Mouse (Mus musculus): Measurements from ENCODE around the gene Cep57l1. TPM values are rescaled to one million over a fixed set of nuclear protein-coding genes. Genes with fewer than 3 reads are reported as not detected.

The Cep57l1 gene
- polyA plus RNA-seq, 1 experiment from 2014 or later, result 19.9 TPM

DNA sequence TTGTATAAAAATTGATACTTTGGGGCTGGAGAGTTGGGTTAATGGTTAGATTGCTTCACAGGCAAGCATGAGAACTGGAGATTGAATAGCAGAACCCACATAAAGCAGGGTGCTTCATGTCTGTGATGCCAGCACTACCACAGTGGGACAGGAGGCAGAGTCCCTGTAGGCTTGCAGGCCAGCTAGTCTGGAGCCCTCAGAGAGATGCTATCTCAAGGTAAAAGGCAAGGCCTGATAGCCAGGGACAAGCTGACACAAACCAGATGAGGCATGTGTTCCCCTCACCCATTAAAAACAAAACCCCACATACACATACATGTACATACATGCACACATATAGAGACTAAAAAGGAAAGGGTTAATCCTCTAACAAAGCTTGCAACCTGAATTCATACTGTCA lies 51.6 kb downstream of the Cep57l1 start:
- Histone ChIP-seq H3K4me3 (ENCODE audit: control insufficient read depth in 1 of 2, insufficient read depth in 1 of 2, low read depth in 1 of 2, low read length in 2 of 2) (no peak overlapping the region), H3K4me2 (ENCODE audit: low read length) (no peak overlapping the region), H3K27ac (replicated peaks in 1 of 2; ENCODE audit: control insufficient read depth in 1 of 2, insufficient read depth in 1 of 2, low read depth in 2 of 2, low read length in 2 of 2) (no peak overlapping the region), H3K4me1 (ENCODE audit: control insufficient read depth in 2 of 2, insufficient read depth in 2 of 2, low read length in 2 of 2) (peaks cover 0 to 4% of the 10 kb centered on the region in 2 experiments; a peak in 2 of 4 replicates), H3K36me3 (ENCODE audit: control insufficient read depth, insufficient read depth, low read length) (no peaks in the 10 kb centered on the region), H3K27me3 (ENCODE audit: control insufficient read depth, insufficient read depth, low read length) (no peaks in the 10 kb centered on the region), H3K9me3 (ENCODE audit: control insufficient read depth, low read length) (no peaks in the 10 kb centered on the region), H3K9ac (ENCODE audit: low read length) (no peak overlapping the region)
- ATAC-seq (ENCODE audit: insufficient number of reproducible peaks, insufficient read depth, low FRiP score, low read depth), result no peak

- Histone ChIP-seq H3K4me2 (ENCODE audit: low read length) (no peak overlapping the region), H3K9me3 (ENCODE audit: control insufficient read depth, low read length) (no peaks in the 10 kb centered on the region), H3K4me3 (ENCODE audit: control insufficient read depth in 1 of 2, insufficient read depth in 1 of 2, low read depth in 1 of 2, low read length in 2 of 2) (no peak overlapping the region), H3K36me3 (ENCODE audit: control insufficient read depth, insufficient read depth, low read length) (no peaks in the 10 kb centered on the region), H3K9ac (ENCODE audit: low read length) (no peak overlapping the region), H3K27me3 (ENCODE audit: control insufficient read depth, insufficient read depth, low read length) (no peaks in the 10 kb centered on the region), H3K27ac (replicated peaks in 1 of 2; ENCODE audit: control insufficient read depth in 1 of 2, insufficient read depth in 1 of 2, low read depth in 2 of 2, low read length in 2 of 2) (no peak overlapping the region), H3K4me1 (ENCODE audit: control insufficient read depth in 2 of 2, insufficient read depth in 2 of 2, low read length in 2 of 2) (peaks cover 0 to 4% of the 10 kb centered on the region in 2 experiments; a peak in 2 of 4 replicates)
- 86% methylated on average over 5 of the region's 5 CpGs for WGBS
- no peak for ATAC-seq (ENCODE audit: insufficient number of reproducible peaks, insufficient read depth, low FRiP score, low read depth)
Measured at GRCm38 (mm10) chr10:41757226-41757625, 52.4 kb downstream of the Cep57l1 start.

DNA sequence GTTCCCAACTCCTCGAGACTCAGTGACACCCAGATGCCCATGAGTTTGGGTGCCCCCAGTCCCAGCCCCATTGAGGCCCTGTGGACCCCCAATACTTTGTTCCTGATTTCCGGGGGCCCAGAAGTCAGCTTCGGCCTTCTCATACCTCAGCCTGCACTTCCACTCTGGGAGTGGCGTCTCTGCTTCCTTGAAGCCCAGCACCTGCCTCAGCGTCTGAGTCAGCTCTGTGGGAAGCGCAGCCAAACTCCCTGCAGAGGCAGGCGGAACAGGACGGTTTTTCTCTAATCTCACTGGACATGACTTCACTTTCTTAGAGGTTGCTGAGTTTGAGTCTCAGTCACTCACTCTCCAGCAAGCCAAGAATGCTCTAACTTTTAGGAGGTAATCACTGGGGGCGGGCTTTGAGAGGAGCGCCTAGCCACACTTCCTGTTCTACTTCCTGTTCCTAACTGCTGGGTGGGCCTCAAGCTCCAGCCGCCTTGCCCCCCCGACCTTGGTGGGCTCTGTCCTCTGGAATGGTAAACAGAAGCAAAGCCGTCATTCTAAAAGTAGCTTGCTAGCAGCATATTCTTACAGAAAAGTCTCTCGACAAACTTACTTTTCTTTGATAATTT lies 57.7 kb downstream of the Cep57l1 start:
- H3K4me3 ChIP-seq (ENCODE audit: control insufficient read depth in 1 of 2, insufficient read depth in 1 of 2, low read depth in 1 of 2, low read length in 2 of 2), result no peak overlapping the region
- H3K9me3 ChIP-seq (ENCODE audit: control insufficient read depth, low read length), result no peaks in the 10 kb centered on the region

GRCm38 (mm10) chr10:41749306-41749705 lies 60.4 kb downstream of the Cep57l1 start:
- no peak for ATAC-seq (ENCODE audit: insufficient number of reproducible peaks, insufficient read depth, low FRiP score, low read depth)

More for the DNA sequence above, 57.7 kb downstream of the Cep57l1 start:
- WGBS, result 60% methylated on average over 14 of the region's 14 CpGs
- H3K36me3 ChIP-seq (ENCODE audit: control insufficient read depth, insufficient read depth, low read length), result no peaks in the 10 kb centered on the region
- H3K27me3 ChIP-seq (ENCODE audit: control insufficient read depth, insufficient read depth, low read length), result no peaks in the 10 kb centered on the region
- no peaks in the 10 kb centered on the region for H3K4me1 ChIP-seq (ENCODE audit: control insufficient read depth in 2 of 2, insufficient read depth in 2 of 2, low read length in 2 of 2)
- no peak overlapping the region for H3K9ac ChIP-seq (ENCODE audit: low read length)
- no peak for ATAC-seq (ENCODE audit: insufficient number of reproducible peaks, insufficient read depth, low FRiP score, low read depth)
- no peak overlapping the region for H3K4me2 ChIP-seq (ENCODE audit: low read length)
- H3K27ac ChIP-seq (replicated peaks in 1 of 2; ENCODE audit: control insufficient read depth in 1 of 2, insufficient read depth in 1 of 2, low read depth in 2 of 2, low read length in 2 of 2), result no peak overlapping the region

GRCm38 (mm10) chr10:41746554-41746953 lies 63.1 kb downstream of the Cep57l1 start:
- Histone ChIP-seq H3K36me3 (ENCODE audit: control insufficient read depth, insufficient read depth, low read length) (peaks cover 5% of the 10 kb centered on the region; the same call in 1 of the 2 replicates), H3K27ac (replicated peaks in 1 of 2; ENCODE audit: control insufficient read depth in 1 of 2, insufficient read depth in 1 of 2, low read depth in 2 of 2, low read length in 2 of 2) (no peak overlapping the region), H3K4me2 (ENCODE audit: low read length) (no peak overlapping the region), H3K9me3 (ENCODE audit: control insufficient read depth, low read length) (no peaks in the 10 kb centered on the region), H3K9ac (ENCODE audit: low read length) (no peak overlapping the region), H3K4me3 (ENCODE audit: control insufficient read depth in 1 of 2, insufficient read depth in 1 of 2, low read depth in 1 of 2, low read length in 2 of 2) (no peak overlapping the region), H3K4me1 (ENCODE audit: control insufficient read depth in 2 of 2, insufficient read depth in 2 of 2, low read length in 2 of 2) (no peaks in the 10 kb centered on the region), H3K27me3 (ENCODE audit: control insufficient read depth, insufficient read depth, low read length) (no peaks in the 10 kb centered on the region)
- no peak for ATAC-seq (ENCODE audit: insufficient number of reproducible peaks, insufficient read depth, low FRiP score, low read depth)
- 90% methylated on average over 5 of the region's 5 CpGs for WGBS

More at GRCm38 (mm10) chr10:41749306-41749705, 60.4 kb downstream of the Cep57l1 start:
- Histone ChIP-seq H3K4me1 (ENCODE audit: control insufficient read depth in 2 of 2, insufficient read depth in 2 of 2, low read length in 2 of 2) (no peaks in the 10 kb centered on the region), H3K9me3 (ENCODE audit: control insufficient read depth, low read length) (no peaks in the 10 kb centered on the region), H3K27me3 (ENCODE audit: control insufficient read depth, insufficient read depth, low read length) (no peaks in the 10 kb centered on the region), H3K9ac (ENCODE audit: low read length) (no peak overlapping the region), H3K27ac (replicated peaks in 1 of 2; ENCODE audit: control insufficient read depth in 1 of 2, insufficient read depth in 1 of 2, low read depth in 2 of 2, low read length in 2 of 2) (no peak overlapping the region), H3K4me3 (ENCODE audit: control insufficient read depth in 1 of 2, insufficient read depth in 1 of 2, low read depth in 1 of 2, low read length in 2 of 2) (no peak overlapping the region), H3K36me3 (ENCODE audit: control insufficient read depth, insufficient read depth, low read length) (no peaks in the 10 kb centered on the region), H3K4me2 (ENCODE audit: low read length) (no peak overlapping the region)
- WGBS, result 81% methylated on average over 3 of the region's 3 CpGs

GRCm38 (mm10) chr10:41744006-41744405 lies 65.7 kb downstream of the Cep57l1 start:
- Histone ChIP-seq H3K36me3 (ENCODE audit: control insufficient read depth, insufficient read depth, low read length) (peaks cover 9% of the 10 kb centered on the region), H3K4me1 (ENCODE audit: control insufficient read depth in 2 of 2, insufficient read depth in 2 of 2, low read length in 2 of 2) (no peaks in the 10 kb centered on the region), H3K4me2 (ENCODE audit: low read length) (no peak overlapping the region), H3K4me3 (ENCODE audit: control insufficient read depth in 1 of 2, insufficient read depth in 1 of 2, low read depth in 1 of 2, low read length in 2 of 2) (no peak overlapping the region), H3K9me3 (ENCODE audit: control insufficient read depth, low read length) (no peaks in the 10 kb centered on the region), H3K9ac (ENCODE audit: low read length) (no peak overlapping the region), H3K27me3 (ENCODE audit: control insufficient read depth, insufficient read depth, low read length) (no peaks in the 10 kb centered on the region), H3K27ac (replicated peaks in 1 of 2; ENCODE audit: control insufficient read depth in 1 of 2, insufficient read depth in 1 of 2, low read depth in 2 of 2, low read length in 2 of 2) (no peak overlapping the region)
- ATAC-seq (ENCODE audit: insufficient number of reproducible peaks, insufficient read depth, low FRiP score, low read depth), result no peak
- 79% methylated on average over 4 of the region's 4 CpGs for WGBS

DNA sequence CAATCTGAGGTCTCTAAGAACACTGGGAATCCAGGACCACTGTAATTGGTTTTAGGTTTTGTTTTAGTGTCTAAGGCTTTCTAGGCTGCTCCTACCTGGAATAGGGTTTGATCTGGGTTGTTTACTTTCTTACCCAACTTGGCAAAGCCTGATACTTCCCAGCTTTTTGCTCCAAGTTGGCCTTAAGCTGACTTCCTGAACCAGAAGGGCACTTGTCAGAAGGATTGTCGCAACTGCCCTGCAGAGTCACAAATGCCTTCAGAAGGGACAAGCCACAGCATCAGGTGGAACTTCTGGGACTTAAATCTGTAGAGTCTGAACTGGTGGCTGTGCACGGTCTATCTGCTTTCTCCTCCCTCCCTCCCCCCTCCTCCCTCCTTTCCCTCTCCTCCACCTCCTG lies 69.5 kb downstream of the Cep57l1 start:
- Histone ChIP-seq H3K9ac (ENCODE audit: low read length) (no peak overlapping the region), H3K36me3 (ENCODE audit: control insufficient read depth, insufficient read depth, low read length) (peaks cover 23% of the 10 kb centered on the region), H3K4me3 (ENCODE audit: control insufficient read depth in 1 of 2, insufficient read depth in 1 of 2, low read depth in 1 of 2, low read length in 2 of 2) (no peak overlapping the region), H3K27me3 (ENCODE audit: control insufficient read depth, insufficient read depth, low read length) (no peaks in the 10 kb centered on the region), H3K4me2 (ENCODE audit: low read length) (no peak overlapping the region), H3K4me1 (ENCODE audit: control insufficient read depth in 2 of 2, insufficient read depth in 2 of 2, low read length in 2 of 2) (0 out of 4 replicates have a peak, but pooled peaks cover 0 to 5% of the 10 kb centered on the region in 2 experiments), H3K27ac (replicated peaks in 1 of 2; ENCODE audit: control insufficient read depth in 1 of 2, insufficient read depth in 1 of 2, low read depth in 2 of 2, low read length in 2 of 2) (no peak overlapping the region), H3K9me3 (ENCODE audit: control insufficient read depth, low read length) (0 out of 2 replicates have a peak, but pooled peaks cover 3% of the 10 kb centered on the region)
- no peak for ATAC-seq (ENCODE audit: insufficient number of reproducible peaks, insufficient read depth, low FRiP score, low read depth)
- 59% methylated on average over 2 of the region's 2 CpGs for WGBS

- H3K27ac ChIP-seq (replicated peaks in 1 of 2; ENCODE audit: control insufficient read depth in 1 of 2, insufficient read depth in 1 of 2, low read depth in 2 of 2, low read length in 2 of 2), result peak overlapping the region in 1 of 2 experiments; percentile 19; a peak in 1 of 4 replicates
- H3K4me3 ChIP-seq (ENCODE audit: control insufficient read depth in 1 of 2, insufficient read depth in 1 of 2, low read depth in 1 of 2, low read length in 2 of 2), result no peak overlapping the region
- H3K9me3 ChIP-seq (ENCODE audit: control insufficient read depth, low read length), result 0 out of 2 replicates have a peak, but pooled peaks cover 3% of the 10 kb centered on the region
- H3K36me3 ChIP-seq (ENCODE audit: control insufficient read depth, insufficient read depth, low read length), result peaks cover 24% of the 10 kb centered on the region; the same call in 1 of the 2 replicates
- no peak overlapping the region for H3K4me2 ChIP-seq (ENCODE audit: low read length)
- no peaks in the 10 kb centered on the region for H3K27me3 ChIP-seq (ENCODE audit: control insufficient read depth, insufficient read depth, low read length)
- 48% methylated on average over 16 of the region's 16 CpGs for WGBS
- no peak overlapping the region for H3K9ac ChIP-seq (ENCODE audit: low read length)
- 0 out of 4 replicates have a peak, but pooled peaks cover 0 to 5% of the 10 kb centered on the region in 2 experiments for H3K4me1 ChIP-seq (ENCODE audit: control insufficient read depth in 2 of 2, insufficient read depth in 2 of 2, low read length in 2 of 2)
- no peak for ATAC-seq (ENCODE audit: insufficient number of reproducible peaks, insufficient read depth, low FRiP score, low read depth)
Measured at GRCm38 (mm10) chr10:41737245-41737644, 72.4 kb downstream of the Cep57l1 start.

Data from heart, embryonic 14.5 days (tissue).